Mouse (Mus musculus) heart, embryonic 13.5 days (tissue): ENCODE data around the gene Pyroxd1. TPM values are rescaled to one million over a fixed set of nuclear protein-coding genes. Genes with fewer than 3 reads are reported as not detected.

Source experiments
- ATAC-seq: fragments of 200-750 bp; cut with Nextera tagmentation; 2 replicates; pipeline ENCODE4 v1.8.0; 2017; ENCODE audit warnings: moderate TSS enrichment; ENCODE audit not compliant: insufficient number of reproducible peaks, low FRiP score, low TSS enrichment; ENCODE audit errors: extremely low read depth
- H3K27ac ChIP-seq: fragments of 300-500 bp; sonication (generic); replicated peaks from 2 replicates; pipeline ENCODE4 v1.5.1; 2015; ENCODE audit warnings: moderate library complexity, mild to moderate bottlenecking, inconsistent platforms
- H3K27me3 ChIP-seq: fragments of 300-500 bp; sonication (generic); replicated peaks from 2 replicates; pipeline ENCODE4 v1.6.1; 2015; ENCODE audit warnings: mild to moderate bottlenecking, inconsistent platforms
- H3K36me3 ChIP-seq: fragments of 300-500 bp; sonication (generic); 2 replicates; pipeline ENCODE4 v1.6.1; 2015; ENCODE audit warnings: mild to moderate bottlenecking, inconsistent platforms
- H3K4me1 ChIP-seq: fragments of 300-500 bp; sonication (generic); 2 replicates; pipeline ENCODE4 v1.6.1; 2015; ENCODE audit warnings: inconsistent platforms
- H3K4me2 ChIP-seq: fragments of 300-500 bp; sonication (generic); 2 replicates; pipeline ENCODE4 v1.6.1; 2015; ENCODE audit warnings: inconsistent platforms, mild to moderate bottlenecking, moderate library complexity
- H3K4me3 ChIP-seq: fragments of 300-500 bp; sonication (generic); 2 replicates; pipeline ENCODE4 v1.5.1; 2015; ENCODE audit warnings: moderate library complexity, mild to moderate bottlenecking, inconsistent platforms
- H3K9ac ChIP-seq: fragments of 300-500 bp; sonication (generic); 2 replicates; pipeline ENCODE4 v1.6.1; 2015; ENCODE audit warnings: inconsistent platforms, mild to moderate bottlenecking, moderate library complexity
- H3K9me3 ChIP-seq: fragments of 300-500 bp; sonication (generic); 2 replicates; pipeline ENCODE4 v1.6.1; 2016; ENCODE audit warnings: inconsistent platforms
- WGBS: fragments of 180-500 bp; shearing (Covaris S2); methylation state at CpG from one replicate; pipeline ENCODE4 v1.1.7; 2015; ENCODE audit warnings: mixed read lengths; 5-methylcytosine and 5-hydroxymethylcytosine counted together
- polyA plus RNA-seq: library from polyadenylated mRNA; unstranded; fragments of >200 nt; fragmentation: Nextera tagmentation; extraction: Ambion mirVana; gene quantifications from 2 replicates; pipeline ENCODE4 v1.2.1, GENCODE M21; 2015

Pyroxd1 gene
- 12.0 and 12.6 TPM in 2 replicates for polyA plus RNA-seq

DNA sequence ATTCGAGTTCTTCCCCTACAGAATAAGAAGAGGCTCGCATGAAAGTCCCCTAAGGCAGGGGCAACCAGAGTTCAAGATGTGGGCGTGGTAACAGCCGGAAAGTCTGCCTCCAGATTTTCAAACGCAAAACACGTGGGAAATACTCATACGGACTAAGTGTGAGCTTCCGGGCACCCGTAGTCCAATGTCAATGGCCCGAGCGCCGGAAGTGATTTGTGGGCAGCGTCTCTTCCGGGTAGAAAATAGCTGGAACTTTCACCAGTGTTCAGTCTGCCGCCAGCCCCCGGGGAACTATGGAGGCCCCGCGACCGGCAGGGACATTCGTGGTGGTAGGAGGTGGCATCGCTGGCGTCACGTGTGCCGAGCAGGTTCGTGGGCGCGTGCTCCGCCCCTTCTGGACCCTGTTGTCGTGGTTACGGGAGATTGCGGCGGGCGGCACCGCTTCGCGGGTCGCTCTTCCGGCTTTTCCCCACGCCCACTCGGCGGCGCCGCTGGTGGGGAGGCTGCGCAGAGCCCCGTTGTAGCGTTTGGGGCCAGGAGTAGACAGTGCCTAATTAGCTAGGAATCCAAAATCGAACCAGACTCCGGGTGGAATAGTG, at the start of gene Pyroxd1:
Gene Pyroxd1, plus strand, starts transcription at position 215 of the 599 bp plus-strand sequence.
- H3K9me3 ChIP-seq, result no peaks in the 10 kb centered on the region
- peak within 1 kb of the TSS; percentile 80 for H3K9ac ChIP-seq
- peak within 1 kb of the TSS; percentile 77 for H3K27ac ChIP-seq
- ATAC-seq, result peak; percentile 85
- 1% methylated on average over 48 of the region's 48 CpGs for WGBS
- H3K4me2 ChIP-seq, result peak within 1 kb of the TSS; percentile 74
- H3K36me3 ChIP-seq, result peaks cover 25% of the 10 kb centered on the region
- peak within 1 kb of the TSS; percentile 73 for H3K4me3 ChIP-seq
- H3K27me3 ChIP-seq, result no peaks in the 10 kb centered on the region
- peaks cover 10% of the 10 kb centered on the region for H3K4me1 ChIP-seq

DNA sequence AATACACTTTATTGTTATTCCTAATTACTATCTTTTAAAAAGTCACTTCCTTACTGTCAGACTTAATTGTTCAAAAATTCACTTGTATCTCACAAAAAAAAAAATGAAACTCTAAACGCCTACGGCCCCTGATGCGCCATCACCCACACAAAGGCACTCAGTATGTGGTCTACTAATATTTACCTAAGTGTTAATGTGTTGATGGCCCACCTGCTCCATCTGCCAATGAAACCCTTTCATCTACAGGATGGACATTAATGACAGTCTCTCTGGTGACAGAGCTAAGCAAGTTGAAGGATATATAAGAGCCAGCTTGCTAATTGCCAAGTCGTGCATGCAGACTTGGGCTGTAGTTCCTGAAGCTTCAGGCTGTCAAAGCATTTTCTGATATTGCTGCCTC, 47.4 kb upstream of the Pyroxd1 start, which contains the start of gene Iapp:
Gene Iapp, plus strand, starts transcription at position 326 of the 400 bp plus-strand sequence.
- Histone ChIP-seq H3K4me1 (no peaks in the 10 kb centered on the region), H3K27me3 (no peaks in the 10 kb centered on the region), H3K27ac (no peak within 1 kb of the TSS), H3K9me3 (no peaks in the 10 kb centered on the region), H3K4me2 (no peak within 1 kb of the TSS), H3K4me3 (no peak within 1 kb of the TSS), H3K36me3 (no peaks in the 10 kb centered on the region), H3K9ac (no peak within 1 kb of the TSS)
- no peak for ATAC-seq
- 65% methylated on average over 4 of the region's 4 CpGs for WGBS

GRCm38 (mm10) chr6:142305076-142305475, 40.4 kb upstream of the Pyroxd1 start:
- Histone ChIP-seq H3K9ac (no peak overlapping the region), H3K4me1 (no peaks in the 10 kb centered on the region), H3K36me3 (no peaks in the 10 kb centered on the region), H3K4me2 (no peak overlapping the region), H3K27ac (no peak overlapping the region), H3K27me3 (no peaks in the 10 kb centered on the region), H3K9me3 (peaks cover 11% of the 10 kb centered on the region), H3K4me3 (no peak overlapping the region)
- ATAC-seq, result no peak

DNA sequence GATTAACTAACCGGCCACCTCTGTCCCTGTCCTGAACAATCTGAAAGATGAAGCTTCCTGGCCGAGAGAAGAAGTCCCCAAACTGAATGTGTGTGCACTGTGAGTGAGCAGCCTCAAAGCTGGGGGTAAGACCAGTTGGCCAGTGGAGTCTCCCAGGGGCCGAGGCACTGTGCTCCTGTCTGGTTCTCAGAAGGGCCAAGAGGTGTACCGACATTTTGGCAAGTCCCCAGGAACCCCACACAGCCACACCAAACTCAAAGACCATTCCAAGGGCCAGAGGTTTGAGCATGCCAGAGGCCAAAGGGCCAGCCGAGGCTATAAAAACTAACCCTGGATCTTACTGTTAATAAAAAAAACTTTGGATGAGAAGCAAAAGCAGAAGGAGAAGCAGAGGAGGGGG, 31.2 kb upstream of the Pyroxd1 start:
- 66% methylated on average over 5 of the region's 5 CpGs for WGBS
- ATAC-seq, result no peak

DNA sequence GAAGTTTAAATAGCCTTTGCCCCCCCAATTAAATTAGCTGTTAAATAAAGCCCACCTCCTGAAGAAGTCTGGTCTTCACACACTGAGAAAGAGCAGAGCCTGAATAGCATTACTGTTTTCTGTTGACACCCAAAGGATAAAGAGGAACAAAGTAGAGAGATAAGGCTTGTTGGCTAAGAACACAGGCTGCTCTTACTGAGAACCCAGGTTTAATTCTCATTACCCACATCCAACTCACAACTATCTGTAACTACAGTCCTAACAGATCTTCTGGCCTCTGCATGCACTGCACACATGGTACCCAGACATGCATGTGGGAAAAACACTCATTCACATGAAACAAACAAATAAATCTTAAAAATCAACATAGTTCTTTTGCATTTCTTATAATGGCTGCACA, 28.3 kb upstream of the Pyroxd1 start:
- Histone ChIP-seq H3K4me2 (no peak overlapping the region), H3K36me3 (no peaks in the 10 kb centered on the region), H3K27me3 (no peaks in the 10 kb centered on the region), H3K4me3 (no peak overlapping the region), H3K27ac (no peak overlapping the region), H3K9ac (no peak overlapping the region), H3K9me3 (no peaks in the 10 kb centered on the region), H3K4me1 (no peaks in the 10 kb centered on the region)
- no peak for ATAC-seq

More for the DNA sequence above, 31.2 kb upstream of the Pyroxd1 start:
- H3K4me3 ChIP-seq, result no peak overlapping the region
- no peaks in the 10 kb centered on the region for H3K36me3 ChIP-seq
- H3K27me3 ChIP-seq, result no peaks in the 10 kb centered on the region
- H3K9me3 ChIP-seq, result peaks cover 7% of the 10 kb centered on the region
- no peak overlapping the region for H3K9ac ChIP-seq
- H3K27ac ChIP-seq, result no peak overlapping the region
- no peak overlapping the region for H3K4me2 ChIP-seq
- H3K4me1 ChIP-seq, result no peaks in the 10 kb centered on the region

DNA sequence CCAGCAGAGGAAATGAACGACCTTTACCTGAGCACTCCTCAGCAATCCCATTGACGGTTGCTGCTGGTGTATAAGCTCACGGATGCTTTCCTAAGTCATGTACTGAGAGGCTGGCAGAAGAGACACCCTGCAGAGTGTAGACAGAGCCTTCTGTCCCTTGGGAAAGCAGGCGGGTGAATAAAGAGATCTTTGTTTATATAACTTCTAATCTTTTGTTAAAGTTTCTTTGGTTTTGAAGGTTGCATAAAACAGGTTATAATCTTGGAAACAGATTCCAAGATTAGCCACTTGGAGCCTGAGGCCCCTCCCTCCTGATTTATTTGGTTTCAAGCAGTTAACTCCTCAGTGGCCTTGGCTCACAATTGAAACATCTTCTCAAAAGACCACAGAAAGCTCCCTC, 22.6 kb upstream of the Pyroxd1 start, which contains the start of gene Slco1a5:
Gene Slco1a5, minus strand, starts transcription at position 101 of the 400 bp plus-strand sequence.
- no peak within 1 kb of the TSS for H3K27ac ChIP-seq
- H3K27me3 ChIP-seq, result no peaks in the 10 kb centered on the region
- no peaks in the 10 kb centered on the region for H3K4me1 ChIP-seq
- no peak within 1 kb of the TSS for H3K9ac ChIP-seq
- 34% methylated on average over 4 of the region's 4 CpGs for WGBS
- no peak within 1 kb of the TSS for H3K4me2 ChIP-seq
- no peaks in the 10 kb centered on the region for H3K9me3 ChIP-seq
- H3K36me3 ChIP-seq, result no peaks in the 10 kb centered on the region
- ATAC-seq, result no peak
- no peak within 1 kb of the TSS for H3K4me3 ChIP-seq

GRCm38 (mm10) chr6:142326598-142326997, 18.9 kb upstream of the Pyroxd1 start:
- Histone ChIP-seq H3K36me3 (no peaks in the 10 kb centered on the region), H3K4me1 (no peaks in the 10 kb centered on the region), H3K27ac (no peak overlapping the region), H3K4me2 (no peak overlapping the region), H3K4me3 (no peak overlapping the region), H3K9ac (no peak overlapping the region), H3K27me3 (no peaks in the 10 kb centered on the region), H3K9me3 (no peaks in the 10 kb centered on the region)
- no peak for ATAC-seq
- 68% methylated on average over 3 of the region's 3 CpGs for WGBS

- Histone ChIP-seq H3K27me3 (no peaks in the 10 kb centered on the region), H3K4me2 (no peak overlapping the region), H3K4me1 (no peaks in the 10 kb centered on the region), H3K36me3 (no peaks in the 10 kb centered on the region), H3K4me3 (no peak overlapping the region), H3K9ac (no peak overlapping the region), H3K27ac (no peak overlapping the region), H3K9me3 (0 out of 2 replicates have a peak, but pooled peaks cover 3% of the 10 kb centered on the region)
- ATAC-seq, result no peak
- WGBS, result 44% methylated on average over 1 of the region's 1 CpGs
Observed at GRCm38 (mm10) chr6:142329201-142329600, 16.3 kb upstream of the Pyroxd1 start.

DNA sequence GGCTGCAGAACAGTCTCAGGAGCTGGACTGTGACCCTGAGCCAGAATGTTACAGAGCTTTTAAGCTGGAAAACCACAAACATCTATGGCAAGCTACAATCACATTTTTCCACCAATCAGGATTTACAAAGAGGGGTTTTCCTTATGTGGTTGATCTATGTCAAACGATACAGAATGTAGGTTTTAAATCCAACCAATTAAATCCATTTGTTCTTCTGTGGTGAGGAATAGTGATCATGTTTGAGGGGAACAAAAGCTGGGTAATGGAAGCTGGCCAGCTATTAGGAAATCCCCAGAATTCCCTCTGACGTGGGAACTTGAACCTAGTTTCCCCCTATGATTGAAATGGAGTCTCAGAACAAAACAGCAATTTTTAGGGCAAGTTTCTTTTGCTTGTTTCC, 6.5 kb upstream of the Pyroxd1 start:
- H3K36me3 ChIP-seq, result no peaks in the 10 kb centered on the region
- no peak overlapping the region for H3K9ac ChIP-seq
- H3K27me3 ChIP-seq, result no peaks in the 10 kb centered on the region
- H3K9me3 ChIP-seq, result no peaks in the 10 kb centered on the region
- H3K4me3 ChIP-seq, result no peak overlapping the region
- whole genome bisulfite sequencing, result 61% methylated on average over 2 of the region's 2 CpGs
- no peak for ATAC-seq
- H3K4me2 ChIP-seq, result no peak overlapping the region
- no peak overlapping the region for H3K27ac ChIP-seq
- no peaks in the 10 kb centered on the region for H3K4me1 ChIP-seq

- H3K27ac ChIP-seq, result no peak overlapping the region
- H3K9ac ChIP-seq, result no peak overlapping the region
- no peaks in the 10 kb centered on the region for H3K27me3 ChIP-seq
- ATAC-seq, result no peak
- H3K4me1 ChIP-seq, result no peaks in the 10 kb centered on the region
- no peak overlapping the region for H3K4me2 ChIP-seq
- no peaks in the 10 kb centered on the region for H3K36me3 ChIP-seq
- no peaks in the 10 kb centered on the region for H3K9me3 ChIP-seq
- no peak overlapping the region for H3K4me3 ChIP-seq
- WGBS, result 39% methylated on average over 2 of the region's 2 CpGs
Observed at GRCm38 (mm10) chr6:142339576-142339975, 5.9 kb upstream of the Pyroxd1 start.

DNA sequence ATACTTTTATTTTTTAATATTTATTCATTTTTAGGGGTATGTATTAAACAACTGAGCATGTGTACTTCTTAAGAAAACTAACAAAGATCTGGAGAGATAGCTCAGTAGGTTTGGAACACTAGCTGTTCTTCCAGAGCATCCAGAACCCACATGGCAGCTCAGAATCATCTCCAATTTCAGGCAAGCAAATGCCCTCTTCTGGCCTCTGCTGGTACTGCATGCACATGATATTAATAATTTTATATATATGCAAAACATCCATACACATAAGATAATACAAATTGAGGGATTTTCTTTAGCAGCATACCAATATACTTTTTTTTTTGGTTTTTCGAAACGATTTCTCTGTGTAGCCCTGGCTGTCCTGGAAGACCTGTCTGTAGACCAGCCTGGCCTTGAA, 1.9 kb upstream of the Pyroxd1 start:
- Histone ChIP-seq H3K27me3 (no peaks in the 10 kb centered on the region), H3K4me1 (peaks cover 10% of the 10 kb centered on the region), H3K4me2 (no peak overlapping the region), H3K9me3 (no peaks in the 10 kb centered on the region), H3K4me3 (no peak overlapping the region), H3K36me3 (peaks cover 6% of the 10 kb centered on the region), H3K27ac (no peak overlapping the region), H3K9ac (no peak overlapping the region)
- ATAC-seq, result no peak
- 52% methylated on average over 2 of the region's 2 CpGs for WGBS
